ENCODE assay signal across 9 mouse cellular contexts in the genomic region with DNA sequence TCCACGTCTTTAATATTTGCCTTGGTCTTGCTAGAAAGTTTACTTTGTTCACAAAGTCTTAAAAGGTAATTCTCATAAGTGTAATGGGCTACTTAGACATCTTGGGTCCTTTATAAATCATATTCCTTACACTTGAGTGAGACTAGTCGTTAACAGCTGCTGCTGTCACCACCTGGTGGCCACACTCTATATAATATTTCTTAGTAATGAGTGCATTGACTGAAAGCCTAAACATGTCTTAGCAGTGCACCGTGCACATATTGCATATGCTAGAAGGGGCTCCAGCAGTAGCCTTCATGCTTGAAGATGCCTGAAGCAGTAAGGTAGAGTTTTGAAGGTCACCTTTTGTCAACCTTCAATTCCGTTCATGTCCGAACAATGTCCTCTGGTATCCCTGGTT.
A peak's percentile ranks its signal among the peaks of the same experiment; 100 is the strongest.
DNase-seq lines count a peak whose midpoint lies in the region; ATAC-seq and TF ChIP-seq lines count a peak whose summit lies in the region.
"Had no signal": no experiment of that assay in that cellular context is flagged by ENCODE, and none has a peak within 500 bp of the region (broad histone marks: within the 10 kb centered on the region; RNA-seq: fewer than 3 reads in every experiment).

No protein-coding gene starts in this region.

- H3K9me3 ChIP-seq in forebrain, embryonic 13.5 days (replicated peaks), result no peaks in the 10 kb centered on the region
- H3K9me3 ChIP-seq in forebrain, embryonic 12.5 days, result no peaks in the 10 kb centered on the region
- no peaks in the 10 kb centered on the region for H3K9me3 ChIP-seq in kidney, embryonic 15.5 days (replicated peaks)
- no peaks in the 10 kb centered on the region for H3K9me3 ChIP-seq in limb, embryonic 14.5 days (ENCODE audit: control insufficient read depth, low read length)

- H3K4me3 ChIP-seq in forebrain, embryonic 13.5 days, result no peak overlapping the region
- no peak overlapping the region for H3K4me3 ChIP-seq in forebrain, embryonic 12.5 days (replicated peaks)
- H3K4me3 ChIP-seq in kidney, embryonic 15.5 days (replicated peaks), result no peak overlapping the region
- H3K4me3 ChIP-seq in limb, embryonic 14.5 days (replicated peaks; ENCODE audit: low read length), result no peak overlapping the region

- 0 out of 2 replicates have a peak, but pooled peaks cover 8% of the 10 kb centered on the region for H3K4me1 ChIP-seq in forebrain, embryonic 13.5 days
- no peaks in the 10 kb centered on the region for H3K4me1 ChIP-seq in forebrain, embryonic 12.5 days
- peaks cover 18% of the 10 kb centered on the region for H3K4me1 ChIP-seq in kidney, embryonic 15.5 days
- H3K4me1 ChIP-seq in limb, embryonic 14.5 days (ENCODE audit: control insufficient read depth, insufficient read depth, low read length), result peaks cover 2% of the 10 kb centered on the region; the same call in 1 of the 2 replicates

- 75% methylated on average over 5 of the region's 5 CpGs for WGBS in forebrain, embryonic 13.5 days
- 73% methylated on average over 5 of the region's 5 CpGs for WGBS in forebrain, embryonic 12.5 days
- 66% methylated on average over 5 of the region's 5 CpGs for WGBS in kidney, embryonic 15.5 days
- 57% methylated on average over 5 of the region's 5 CpGs for WGBS in limb, embryonic 14.5 days

- peak; percentile 42 for DNase-seq in kidney, postnatal 10 days
- peak; percentile 32 for DNase-seq in MN1 (ENCODE audit: low spot score)
- DNase-seq in limb, embryonic 14.5 days (ENCODE audit: low spot score), result peak; percentile 76
- DNase-seq in spleen, adult 18-20 months, result no peak
- no peak for DNase-seq in urinary bladder, postnatal 36 days (ENCODE audit: low spot score in 2 of 2)
- DNase-seq: adrenal gland, adult 2 months had no signal

- peak; percentile 45; the same call in 1 of the 2 replicates for ATAC-seq in forebrain, embryonic 13.5 days
- no peak for ATAC-seq in forebrain, embryonic 12.5 days (ENCODE audit: low FRiP score)
- no peak for ATAC-seq in kidney, embryonic 15.5 days (replicated peaks; ENCODE audit: low FRiP score)
- ATAC-seq in limb, embryonic 14.5 days (ENCODE audit: low FRiP score, low read depth), result no peak

- H3K27ac ChIP-seq in forebrain, embryonic 13.5 days, result no peak overlapping the region
- H3K27ac ChIP-seq in forebrain, embryonic 12.5 days, result no peak overlapping the region
- H3K27ac ChIP-seq in kidney, embryonic 15.5 days, result no peak overlapping the region
- H3K27ac ChIP-seq in limb, embryonic 14.5 days (replicated peaks; ENCODE audit: low read depth, low read length), result no peak overlapping the region

- no peak overlapping the region for H3K9ac ChIP-seq in forebrain, embryonic 13.5 days
- no peak overlapping the region for H3K9ac ChIP-seq in forebrain, embryonic 12.5 days
- no peak overlapping the region for H3K9ac ChIP-seq in kidney, embryonic 15.5 days
- H3K9ac ChIP-seq in limb, embryonic 14.5 days (ENCODE audit: low read depth, low read length, severe bottlenecking), result no peak overlapping the region

- no peak for TF ChIP-seq POLR2A in limb, embryonic 14.5 days (IDR thresholded peaks at IDR 0.05; ENCODE audit: borderline replicate concordance, extremely low read depth, insufficient read depth, insufficient read length)

- H3K27me3 ChIP-seq in forebrain, embryonic 13.5 days, result no peaks in the 10 kb centered on the region
- no peaks in the 10 kb centered on the region for H3K27me3 ChIP-seq in forebrain, embryonic 12.5 days
- H3K27me3 ChIP-seq in kidney, embryonic 15.5 days, result no peaks in the 10 kb centered on the region
- no peaks in the 10 kb centered on the region for H3K27me3 ChIP-seq in limb, embryonic 14.5 days (ENCODE audit: control insufficient read depth, insufficient read depth, low read length)

- H3K36me3 ChIP-seq in forebrain, embryonic 13.5 days (ENCODE audit: poor library complexity, severe bottlenecking), result no peaks in the 10 kb centered on the region
- no peaks in the 10 kb centered on the region for H3K36me3 ChIP-seq in forebrain, embryonic 12.5 days (replicated peaks)
- H3K36me3 ChIP-seq in kidney, embryonic 15.5 days, result no peaks in the 10 kb centered on the region
- no peaks in the 10 kb centered on the region for H3K36me3 ChIP-seq in limb, embryonic 14.5 days (ENCODE audit: control insufficient read depth, insufficient read depth, low read length)

- H3K4me2 ChIP-seq in forebrain, embryonic 13.5 days, result no peak overlapping the region
- no peak overlapping the region for H3K4me2 ChIP-seq in forebrain, embryonic 12.5 days
- no peak overlapping the region for H3K4me2 ChIP-seq in kidney, embryonic 15.5 days
- H3K4me2 ChIP-seq in limb, embryonic 14.5 days (replicated peaks; ENCODE audit: low read depth, low read length, severe bottlenecking), result no peak overlapping the region

Comparison
In these comparisons a context has a peak if more than half of its experiments do, and no peak if none do; other contexts are left out.
1. DNase-seq: peak in kidney, postnatal 10 days (single experiment), MN1 (single experiment) and limb, embryonic 14.5 days (single experiment); none in spleen, adult 18-20 months (0 of 2) and urinary bladder, postnatal 36 days (0 of 2).